Mouse (Mus musculus) lung, embryonic 15.5 days (tissue): ENCODE data around the gene Pik3cd. TPM values are rescaled to one million over a fixed set of nuclear protein-coding genes. Genes with fewer than 3 reads are reported as not detected.

Experiments used
- ATAC-seq: fragments of 200-750 bp; cut with Nextera tagmentation; 2 replicates; pipeline ENCODE4 v1.8.0; 2017; ENCODE audit warnings: moderate number of reproducible peaks, borderline replicate concordance; ENCODE audit not compliant: low FRiP score, low TSS enrichment; ENCODE audit errors: extremely low read depth
- H3K27ac ChIP-seq: fragments of 300-500 bp; sonication (generic); 2 replicates; pipeline ENCODE4 v1.5.1; 2015; ENCODE audit warnings: moderate library complexity, mild to moderate bottlenecking, inconsistent platforms
- H3K27me3 ChIP-seq: fragments of 300-500 bp; sonication (generic); 2 replicates; pipeline ENCODE4 v1.6.1; 2015; ENCODE audit warnings: inconsistent platforms
- H3K36me3 ChIP-seq: fragments of 300-500 bp; sonication (generic); 2 replicates; pipeline ENCODE4 v1.6.1; 2015; ENCODE audit warnings: inconsistent platforms
- H3K4me1 ChIP-seq: fragments of 300-500 bp; sonication (generic); 2 replicates; pipeline ENCODE4 v1.6.1; 2015; ENCODE audit warnings: inconsistent platforms
- H3K4me2 ChIP-seq: fragments of 300-500 bp; sonication (generic); 2 replicates; pipeline ENCODE4 v1.6.1; 2015; ENCODE audit warnings: inconsistent platforms, mild to moderate bottlenecking, moderate library complexity
- H3K4me3 ChIP-seq: fragments of 300-500 bp; sonication (generic); 2 replicates; pipeline ENCODE4 v1.5.1; 2015; ENCODE audit warnings: mild to moderate bottlenecking, inconsistent platforms
- H3K9ac ChIP-seq: fragments of 300-500 bp; sonication (generic); 2 replicates; pipeline ENCODE4 v1.6.1; 2015; ENCODE audit warnings: inconsistent platforms
- H3K9me3 ChIP-seq: fragments of 300-500 bp; sonication (generic); 2 replicates; pipeline ENCODE4 v1.6.1; 2016; ENCODE audit warnings: inconsistent platforms
- WGBS: fragments of 180-500 bp; shearing (Covaris S2); methylation state at CpG from one replicate; pipeline ENCODE4 v1.1.7; 2015; 5-methylcytosine and 5-hydroxymethylcytosine counted together
- polyA plus RNA-seq: library from polyadenylated mRNA; unstranded; fragments of >200 nt; fragmentation: Nextera tagmentation; extraction: Ambion mirVana; gene quantifications from 2 replicates; pipeline ENCODE4 v1.2.1, GENCODE M21; 2015

Gene Pik3cd
- polyA plus RNA-seq, 1 experiment from 2014 or later: 7.8 TPM

DNA sequence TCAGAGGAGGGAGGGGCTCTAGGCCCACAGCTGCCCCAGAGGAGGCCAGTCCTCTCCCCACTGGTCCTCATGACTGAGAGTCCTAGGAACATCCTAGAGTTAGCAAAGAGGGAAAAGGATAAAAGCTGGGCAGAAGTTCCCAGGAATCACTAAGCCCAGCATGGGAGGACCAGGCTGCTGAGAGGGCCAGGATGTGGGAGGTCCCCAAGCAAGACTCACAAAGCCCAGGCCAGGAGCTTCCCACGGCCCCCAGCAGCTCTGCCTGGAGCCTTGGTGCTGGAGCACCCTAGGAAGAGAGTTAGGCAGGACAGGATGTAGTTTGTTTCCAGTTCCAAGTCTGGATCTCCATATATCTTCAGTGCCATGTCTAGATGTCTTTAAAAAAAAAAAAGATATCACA, 24.4 kb downstream of the Pik3cd start:
- Histone ChIP-seq H3K27me3 (peaks cover 30% of the 10 kb centered on the region), H3K4me1 (peaks cover 19% of the 10 kb centered on the region), H3K4me2 (no peak overlapping the region), H3K9ac (no peak overlapping the region), H3K27ac (no peak overlapping the region), H3K9me3 (no peaks in the 10 kb centered on the region), H3K36me3 (no peaks in the 10 kb centered on the region), H3K4me3 (no peak overlapping the region)
- no peak for ATAC-seq
- WGBS: 52% methylated on average over 1 of the region's 1 CpGs

DNA sequence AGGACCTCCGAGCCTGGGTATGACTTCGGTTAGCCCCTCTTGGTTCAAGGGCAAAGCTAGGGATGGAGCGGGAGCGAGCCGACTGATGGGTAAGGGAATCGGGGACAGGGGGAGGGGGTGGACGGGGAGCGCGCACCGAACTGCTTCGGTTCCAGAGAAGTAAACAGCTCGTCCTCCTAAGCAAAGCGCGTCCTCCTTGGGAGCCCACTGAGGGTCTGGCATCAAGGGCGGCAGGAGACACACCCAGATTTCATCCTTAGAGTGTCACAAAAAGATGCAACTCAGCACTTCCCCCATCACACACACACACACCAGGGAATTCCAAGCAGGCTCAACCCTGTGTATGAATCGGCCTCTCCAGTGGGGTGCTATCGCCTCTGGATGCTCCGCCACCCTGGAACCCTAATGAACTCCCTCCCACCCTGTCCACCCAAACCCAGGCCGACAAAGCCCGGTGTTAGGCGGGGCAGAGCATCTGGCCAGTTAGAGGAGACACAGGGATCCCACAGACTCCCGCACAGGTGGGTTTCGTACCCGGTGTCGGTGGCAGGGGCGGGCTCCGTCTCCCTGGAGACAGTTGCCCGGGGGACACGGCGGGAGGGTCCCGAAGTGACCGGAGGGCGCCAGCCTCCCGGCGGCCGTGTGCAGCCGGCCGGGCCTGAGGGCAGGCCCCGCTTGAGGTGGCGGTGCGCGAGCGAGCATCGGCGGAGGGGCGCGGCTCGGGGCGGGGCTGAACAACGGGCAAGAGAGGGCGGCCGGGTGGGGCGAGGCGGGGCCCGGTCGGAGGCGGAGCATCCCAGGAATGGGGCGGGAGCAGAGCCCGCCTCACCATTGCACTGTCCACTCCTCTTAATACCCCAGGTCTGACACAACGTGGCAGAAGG, 26.8 kb downstream of the Pik3cd start:
- Histone ChIP-seq H3K4me3 (peak overlapping the region; percentile 57), H3K27ac (no peak overlapping the region), H3K4me2 (peak overlapping the region; percentile 98), H3K9me3 (no peaks in the 10 kb centered on the region), H3K27me3 (peaks cover 30% of the 10 kb centered on the region), H3K4me1 (peaks cover 19% of the 10 kb centered on the region), H3K9ac (peak overlapping the region; percentile 51), H3K36me3 (no peaks in the 10 kb centered on the region)
- peak; percentile 95 for ATAC-seq
- WGBS: 1% methylated on average over 59 of the region's 60 CpGs

DNA sequence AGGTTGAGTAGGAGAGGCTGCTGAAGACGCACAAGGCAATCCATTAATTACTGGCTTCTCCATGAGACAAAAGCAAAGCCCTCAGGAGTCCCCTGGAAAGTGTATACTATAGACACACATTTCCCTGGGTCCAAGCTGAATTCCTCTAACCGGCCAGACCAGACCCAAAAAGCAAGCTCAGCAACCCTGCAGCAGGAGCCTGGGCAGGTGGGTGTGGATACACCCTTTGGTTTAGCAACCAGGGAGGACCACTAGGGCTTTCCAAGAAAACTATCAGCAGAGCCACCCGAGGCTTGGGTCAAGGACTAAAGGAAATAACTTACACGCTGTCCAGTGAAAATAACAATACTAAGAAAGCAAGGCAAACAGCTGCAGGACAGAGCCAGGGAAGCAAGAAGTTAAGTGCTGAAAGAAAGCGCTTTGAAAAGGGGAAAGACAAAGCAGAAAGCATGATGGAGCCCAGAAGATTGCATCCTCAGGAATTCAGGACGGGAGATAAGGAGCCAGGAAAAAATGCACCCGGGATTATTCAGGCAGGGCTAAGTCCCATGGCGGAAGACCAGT, 27.5 kb downstream of the Pik3cd start:
- ATAC-seq: no peak
- H3K4me3 ChIP-seq: peak overlapping the region; percentile 57
- H3K9me3 ChIP-seq: no peaks in the 10 kb centered on the region
- H3K4me1 ChIP-seq: peaks cover 19% of the 10 kb centered on the region
- no peaks in the 10 kb centered on the region for H3K36me3 ChIP-seq
- 15% methylated on average over 8 of the region's 8 CpGs for WGBS
- peak overlapping the region; percentile 98 for H3K4me2 ChIP-seq
- peaks cover 30% of the 10 kb centered on the region for H3K27me3 ChIP-seq
- H3K9ac ChIP-seq: peak overlapping the region; percentile 51; the same call in 1 of the 2 replicates
- H3K27ac ChIP-seq: no peak overlapping the region

DNA sequence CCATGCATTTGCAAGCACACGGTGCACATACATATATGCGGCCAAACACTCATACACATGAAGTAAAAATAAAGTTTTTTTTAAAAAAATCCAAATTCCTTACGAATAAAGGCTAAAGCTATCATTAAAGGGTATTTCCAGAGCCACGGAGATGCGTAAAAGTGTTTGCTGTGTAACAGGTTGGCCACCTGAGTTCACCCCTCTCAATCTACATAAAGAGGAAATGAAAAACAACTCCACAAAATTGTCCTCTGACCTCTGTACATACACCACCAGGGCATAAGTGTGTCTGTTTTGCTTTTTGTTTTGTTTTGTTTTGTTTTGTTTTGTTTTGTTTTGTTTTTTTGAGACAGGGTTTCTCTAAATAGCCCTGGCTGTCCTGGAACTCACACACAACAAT, 29.6 kb downstream of the Pik3cd start:
- Histone ChIP-seq H3K36me3 (no peaks in the 10 kb centered on the region), H3K4me1 (peaks cover 19% of the 10 kb centered on the region), H3K4me3 (no peak overlapping the region), H3K27ac (no peak overlapping the region), H3K9me3 (no peaks in the 10 kb centered on the region), H3K9ac (no peak overlapping the region), H3K4me2 (no peak overlapping the region), H3K27me3 (peaks cover 30% of the 10 kb centered on the region)
- 92% methylated on average over 5 of the region's 5 CpGs for WGBS
- ATAC-seq: no peak

DNA sequence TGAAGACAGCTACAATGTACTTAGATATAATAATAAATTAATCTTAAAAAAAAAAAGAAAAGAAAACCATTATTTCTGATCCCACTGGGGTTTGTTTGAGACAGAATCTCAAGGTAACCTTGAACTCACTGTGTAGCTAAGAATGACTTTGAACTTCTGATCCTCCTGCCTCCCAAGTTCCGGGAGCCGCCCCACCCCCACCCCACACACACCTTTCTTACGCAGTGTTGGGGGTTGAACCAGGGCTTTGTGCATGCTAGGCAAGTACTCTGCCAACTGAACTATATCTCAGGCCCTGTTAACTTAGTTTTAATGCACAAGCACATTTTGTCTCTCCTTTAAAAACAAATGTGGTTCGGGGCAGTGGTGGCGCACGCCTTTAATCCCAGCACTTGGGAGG, 31.2 kb downstream of the Pik3cd start:
- H3K27me3 ChIP-seq: peaks cover 25% of the 10 kb centered on the region
- no peak overlapping the region for H3K27ac ChIP-seq
- no peaks in the 10 kb centered on the region for H3K9me3 ChIP-seq
- no peak overlapping the region for H3K9ac ChIP-seq
- WGBS: 94% methylated on average over 6 of the region's 6 CpGs
- H3K4me3 ChIP-seq: no peak overlapping the region
- H3K36me3 ChIP-seq: no peaks in the 10 kb centered on the region
- no peak for ATAC-seq
- H3K4me1 ChIP-seq: peaks cover 15% of the 10 kb centered on the region
- H3K4me2 ChIP-seq: no peak overlapping the region

DNA sequence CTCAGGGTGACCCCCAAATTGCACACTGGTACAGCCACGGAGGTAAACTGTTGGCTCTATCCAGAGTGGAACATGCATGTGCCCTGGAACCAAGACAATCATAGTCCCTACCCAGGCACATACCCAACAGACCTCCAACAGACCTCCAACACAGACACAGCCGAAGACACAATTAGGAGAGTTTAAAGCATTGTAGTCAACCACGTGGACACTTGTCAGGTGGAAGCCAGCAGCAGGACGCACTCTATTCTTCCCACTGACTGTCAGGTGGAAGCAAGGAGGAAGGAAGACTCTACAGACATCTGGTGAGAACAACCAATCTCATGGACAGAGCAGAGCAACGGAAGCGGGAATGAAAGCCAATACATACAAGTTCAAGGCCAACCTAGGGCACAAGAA, 36.7 kb downstream of the Pik3cd start:
- WGBS: 87% methylated on average over 6 of the region's 6 CpGs
- ATAC-seq: no peak

DNA sequence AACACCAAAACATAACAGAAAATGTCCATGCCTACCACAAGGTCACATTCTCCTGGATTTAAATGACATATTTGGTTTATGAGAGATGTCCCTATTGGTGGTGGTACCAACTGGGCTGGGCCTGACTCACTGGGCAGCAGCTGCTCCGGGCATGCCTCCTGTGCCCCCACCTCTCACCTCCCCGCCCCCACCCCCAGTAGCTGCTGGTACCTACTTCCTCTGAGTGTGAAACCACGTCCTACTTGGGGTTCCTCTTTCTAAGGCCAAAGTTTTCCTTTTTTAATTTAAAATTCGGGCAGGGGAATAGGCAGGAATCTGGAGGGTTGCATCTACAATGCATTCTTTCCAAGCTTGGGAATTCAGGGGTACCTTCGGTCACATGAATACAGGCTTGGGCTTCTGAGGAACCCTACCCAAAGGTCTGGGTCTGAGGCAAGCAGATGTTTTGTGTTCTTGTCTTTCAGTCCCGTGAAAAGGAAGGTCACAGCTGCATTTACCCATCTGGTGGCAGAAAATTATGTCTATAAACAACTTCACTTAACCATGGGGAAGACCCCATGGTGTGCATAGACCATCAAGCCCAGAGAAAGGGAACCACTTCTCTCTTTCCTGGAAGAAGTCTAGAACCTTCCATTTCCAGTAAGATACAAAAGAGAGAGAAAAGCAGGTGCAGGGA, 37.2 kb downstream of the Pik3cd start:
- H3K4me1 ChIP-seq: no peaks in the 10 kb centered on the region
- H3K27ac ChIP-seq: no peak overlapping the region
- H3K27me3 ChIP-seq: no peaks in the 10 kb centered on the region
- H3K9ac ChIP-seq: no peak overlapping the region
- no peaks in the 10 kb centered on the region for H3K9me3 ChIP-seq
- ATAC-seq: no peak
- no peak overlapping the region for H3K4me3 ChIP-seq
- WGBS: 66% methylated on average over 6 of the region's 6 CpGs
- H3K4me2 ChIP-seq: no peak overlapping the region
- H3K36me3 ChIP-seq: no peaks in the 10 kb centered on the region

More for the DNA sequence above, 36.7 kb downstream of the Pik3cd start:
- H3K4me1 ChIP-seq: no peaks in the 10 kb centered on the region
- H3K36me3 ChIP-seq: no peaks in the 10 kb centered on the region
- no peaks in the 10 kb centered on the region for H3K9me3 ChIP-seq
- H3K9ac ChIP-seq: no peak overlapping the region
- H3K4me2 ChIP-seq: no peak overlapping the region
- no peaks in the 10 kb centered on the region for H3K27me3 ChIP-seq
- H3K4me3 ChIP-seq: no peak overlapping the region
- H3K27ac ChIP-seq: no peak overlapping the region

DNA sequence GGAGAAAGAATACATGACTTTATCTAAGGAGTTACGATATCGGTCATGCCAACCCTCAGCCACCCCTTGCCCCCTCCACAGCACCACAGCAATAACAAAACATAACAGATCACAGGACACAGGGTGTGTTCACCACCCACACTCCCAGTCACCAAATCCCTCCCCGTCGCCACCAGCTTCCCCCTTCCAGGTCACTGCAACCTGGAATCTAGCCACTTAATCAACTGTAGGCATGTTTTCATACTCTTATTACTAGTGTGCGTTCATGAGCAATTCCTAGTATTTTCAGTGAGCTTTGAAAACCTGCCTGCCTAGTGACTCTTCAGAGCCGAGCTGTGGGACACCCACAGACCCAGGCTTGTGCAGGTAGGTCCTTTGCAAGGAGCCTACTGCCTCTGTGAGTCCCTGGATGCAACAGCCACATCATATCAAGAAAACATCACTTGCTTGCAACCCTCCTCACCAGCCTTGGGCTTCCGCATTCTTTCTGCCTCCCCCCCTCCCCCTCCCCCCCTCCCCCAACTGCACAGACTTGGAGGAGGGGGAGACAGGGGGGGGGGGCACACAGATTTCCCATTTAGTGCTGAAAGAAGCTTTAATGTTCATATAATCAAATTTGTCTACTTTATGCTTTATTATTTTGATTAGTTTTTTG, 38.4 kb downstream of the Pik3cd start:
- H3K4me2 ChIP-seq: no peak overlapping the region

DNA sequence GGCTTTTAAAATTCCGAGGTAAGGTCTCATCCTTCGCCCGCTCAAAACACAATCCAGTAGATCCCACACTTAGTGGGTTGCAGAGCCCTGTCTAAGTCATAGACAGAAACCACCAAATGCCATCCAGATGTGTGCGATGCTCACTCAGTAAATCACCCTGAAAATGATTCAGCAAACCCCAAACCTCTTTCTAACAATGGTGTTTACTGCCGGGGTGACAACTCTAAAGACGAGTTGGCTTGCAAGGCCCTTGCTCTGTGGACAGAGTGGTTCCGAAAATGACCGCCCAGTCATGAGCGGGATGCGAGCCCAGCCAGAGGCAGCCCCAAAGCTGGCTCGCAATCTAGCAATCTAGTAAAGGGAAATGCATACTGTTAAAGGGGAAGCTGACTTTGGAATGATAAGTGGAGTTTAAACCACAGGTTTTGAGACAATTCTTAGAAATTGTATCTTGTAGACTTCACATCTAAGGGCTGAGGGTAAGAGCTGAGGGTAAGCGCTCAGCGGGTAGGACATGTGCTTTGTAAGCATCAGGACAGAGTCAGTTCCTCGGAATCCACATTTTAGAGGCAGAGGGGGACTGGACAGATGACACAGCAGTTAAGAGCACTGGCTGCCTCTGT, 40.3 kb downstream of the Pik3cd start:
- Histone ChIP-seq H3K27ac (no peak overlapping the region), H3K4me1 (no peaks in the 10 kb centered on the region), H3K4me2 (no peak overlapping the region), H3K27me3 (no peaks in the 10 kb centered on the region), H3K9ac (no peak overlapping the region), H3K36me3 (no peaks in the 10 kb centered on the region), H3K4me3 (no peak overlapping the region), H3K9me3 (no peaks in the 10 kb centered on the region)
- ATAC-seq: no peak
- WGBS: 81% methylated on average over 14 of the region's 14 CpGs

More for the DNA sequence above, 38.4 kb downstream of the Pik3cd start:
- no peak overlapping the region for H3K9ac ChIP-seq
- ATAC-seq: no peak
- 53% methylated on average over 7 of the region's 7 CpGs for WGBS
- no peaks in the 10 kb centered on the region for H3K36me3 ChIP-seq
- H3K4me3 ChIP-seq: no peak overlapping the region
- H3K4me1 ChIP-seq: no peaks in the 10 kb centered on the region
- no peaks in the 10 kb centered on the region for H3K9me3 ChIP-seq
- no peak overlapping the region for H3K27ac ChIP-seq
- no peaks in the 10 kb centered on the region for H3K27me3 ChIP-seq

DNA sequence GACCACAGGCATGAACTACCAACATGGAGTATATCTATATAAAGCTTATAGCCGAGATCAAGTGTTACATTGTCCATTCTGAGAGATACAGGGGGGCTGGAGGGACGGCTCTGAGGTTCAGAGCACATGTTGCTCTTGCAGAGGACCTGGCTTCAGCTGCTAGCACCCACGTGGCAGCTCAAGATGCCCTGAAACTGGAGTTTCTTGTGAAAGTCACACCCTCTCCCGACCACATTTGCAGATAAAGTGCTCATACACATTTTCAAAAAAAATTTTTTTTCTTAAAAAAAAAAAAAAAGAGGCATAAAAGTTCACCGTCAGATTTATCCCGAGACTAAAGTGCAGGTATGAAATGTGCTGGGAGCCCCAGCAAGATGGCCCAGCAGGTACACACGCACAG, 41.8 kb downstream of the Pik3cd start:
- no peak overlapping the region for H3K27ac ChIP-seq
- no peaks in the 10 kb centered on the region for H3K4me1 ChIP-seq
- H3K4me2 ChIP-seq: no peak overlapping the region
- no peak for ATAC-seq
- H3K9ac ChIP-seq: no peak overlapping the region
- no peaks in the 10 kb centered on the region for H3K9me3 ChIP-seq
- WGBS: 74% methylated on average over 7 of the region's 7 CpGs
- no peaks in the 10 kb centered on the region for H3K36me3 ChIP-seq
- H3K27me3 ChIP-seq: no peaks in the 10 kb centered on the region
- H3K4me3 ChIP-seq: no peak overlapping the region

DNA sequence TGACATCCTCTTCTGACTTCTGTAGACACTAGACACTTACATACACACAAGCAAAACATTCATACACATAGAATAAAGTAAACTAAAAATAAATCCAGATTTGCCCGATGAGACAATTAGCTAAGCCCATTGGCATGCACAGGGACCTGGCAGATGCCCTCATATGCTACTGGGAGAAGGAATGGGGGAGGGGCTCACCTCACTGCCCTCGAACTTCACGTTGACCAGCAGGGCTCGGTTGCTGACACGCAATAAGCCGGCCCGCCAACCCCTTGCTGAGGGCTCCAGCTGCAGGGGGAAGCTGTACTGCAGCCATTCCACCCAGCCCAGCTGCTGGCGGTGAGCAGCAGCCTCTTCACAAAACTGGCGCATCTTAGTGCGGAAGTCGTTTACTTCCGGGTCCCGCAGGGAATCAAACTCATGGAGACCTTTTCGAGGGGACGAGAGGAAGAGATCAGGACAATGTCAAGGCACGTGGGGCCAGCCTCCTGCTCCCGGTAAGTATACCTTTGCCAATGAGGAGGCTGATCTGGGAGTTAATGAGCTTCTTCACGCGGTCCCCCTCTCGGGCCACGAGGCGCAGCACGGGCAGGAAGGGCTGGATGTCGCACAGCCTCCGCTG, 42.8 kb downstream of the Pik3cd start:
- Histone ChIP-seq H3K4me2 (peak overlapping the region; percentile 18; the same call in 1 of the 2 replicates), H3K4me1 (no peaks in the 10 kb centered on the region), H3K27ac (no peak overlapping the region), H3K9ac (no peak overlapping the region), H3K36me3 (no peaks in the 10 kb centered on the region), H3K4me3 (no peak overlapping the region), H3K27me3 (no peaks in the 10 kb centered on the region), H3K9me3 (no peaks in the 10 kb centered on the region)
- 59% methylated on average over 25 of the region's 25 CpGs for WGBS
- no peak; the same call in 1 of the 2 replicates for ATAC-seq
